Mouse (Mus musculus): ENCODE results near the gene Ampd3.

Gene Ampd3

GRCm38 (mm10) chr7:110770949-110771348 lies 2.9 kb downstream of the Ampd3 start:
- no peak for DNase-seq

GRCm38 (mm10) chr7:110772343-110772742 lies 4.3 kb downstream of the Ampd3 start:
- DNase-seq: no peak

- peak; percentile 58 to 59 for DNase-seq
These were observed 5.4 kb downstream of the Ampd3 start for GRCm38 (mm10) chr7:110773204-110774002.

- peak in 1 of 2 experiments; percentile 44 for DNase-seq
These were observed 6.1 kb downstream of the Ampd3 start for GRCm38 (mm10) chr7:110774077-110774476.

- DNase-seq: no peak
These were observed 6.7 kb downstream of the Ampd3 start for GRCm38 (mm10) chr7:110774674-110775073.

- no peak for DNase-seq
These were observed 9.4 kb downstream of the Ampd3 start for GRCm38 (mm10) chr7:110777146-110778001.

GRCm38 (mm10) chr7:110778933-110779332 lies 10.9 kb downstream of the Ampd3 start:
- DNase-seq: no peak

GRCm38 (mm10) chr7:110779605-110780111 lies 11.7 kb downstream of the Ampd3 start:
- DNase-seq: no peak

- no peak for DNase-seq
These were observed 12.5 kb downstream of the Ampd3 start for GRCm38 (mm10) chr7:110780520-110780919.

- DNase-seq: peak; percentile 27 to 50
These were observed 13.3 kb downstream of the Ampd3 start for GRCm38 (mm10) chr7:110781231-110781711.

GRCm38 (mm10) chr7:110782135-110782534 lies 14.1 kb downstream of the Ampd3 start:
- no peak for DNase-seq

- no peak for DNase-seq
These were observed 15.0 kb downstream of the Ampd3 start for GRCm38 (mm10) chr7:110782845-110783478.

- DNase-seq: no peak
These were observed 17.0 kb downstream of the Ampd3 start for GRCm38 (mm10) chr7:110784965-110785364.

- DNase-seq: no peak
These were observed 17.7 kb downstream of the Ampd3 start for GRCm38 (mm10) chr7:110785741-110786146.

GRCm38 (mm10) chr7:110787310-110787709 lies 19.3 kb downstream of the Ampd3 start:
- no peak for DNase-seq

- no peak for DNase-seq
These were observed 22.9 kb downstream of the Ampd3 start for GRCm38 (mm10) chr7:110790878-110791277.

GRCm38 (mm10) chr7:110792201-110792600 lies 24.2 kb downstream of the Ampd3 start:
- DNase-seq: no peak

GRCm38 (mm10) chr7:110792834-110793233 lies 24.8 kb downstream of the Ampd3 start:
- no peak for DNase-seq

- DNase-seq: no peak
These were observed 26.7 kb downstream of the Ampd3 start for GRCm38 (mm10) chr7:110794722-110795121.

- no peak for DNase-seq
These were observed 28.5 kb downstream of the Ampd3 start for GRCm38 (mm10) chr7:110796367-110797051.

- no peak for DNase-seq
These were observed 29.9 kb downstream of the Ampd3 start for GRCm38 (mm10) chr7:110797722-110798409.

GRCm38 (mm10) chr7:110801028-110801427 lies 33.0 kb downstream of the Ampd3 start:
- DNase-seq: peak; percentile 82 to 87

Data from cerebellum, adult 18-20 months (tissue).